Mouse (Mus musculus) small intestine, adult 2 months (tissue): ENCODE measurements at regions not wholly inside any gene's neighbourhood (a gene's known extent, or its start where the extent isn't known, plus 50 kb on each side); places are given as distances from the start of the nearest gene placed in this dataset.

Source experiments
- CTCF ChIP-seq: fragments of 200-500 bp; IDR thresholded peaks from 2 replicates; pipeline ENCODE4 v1.5.1; 2012; ENCODE audit warnings: low read depth, mild to moderate bottlenecking, control low read depth, inconsistent platforms, low read length, moderate library complexity, mixed read lengths; ENCODE audit not compliant: insufficient replicate concordance, insufficient read length; ENCODE audit errors: extremely low read depth
- POLR2A ChIP-seq: fragments of 200-500 bp; IDR thresholded peaks from 2 replicates; pipeline ENCODE4 v1.6.1; 2012; ENCODE audit warnings: low read depth, mild to moderate bottlenecking, control low read depth, inconsistent platforms, low read length, moderate library complexity

DNA sequence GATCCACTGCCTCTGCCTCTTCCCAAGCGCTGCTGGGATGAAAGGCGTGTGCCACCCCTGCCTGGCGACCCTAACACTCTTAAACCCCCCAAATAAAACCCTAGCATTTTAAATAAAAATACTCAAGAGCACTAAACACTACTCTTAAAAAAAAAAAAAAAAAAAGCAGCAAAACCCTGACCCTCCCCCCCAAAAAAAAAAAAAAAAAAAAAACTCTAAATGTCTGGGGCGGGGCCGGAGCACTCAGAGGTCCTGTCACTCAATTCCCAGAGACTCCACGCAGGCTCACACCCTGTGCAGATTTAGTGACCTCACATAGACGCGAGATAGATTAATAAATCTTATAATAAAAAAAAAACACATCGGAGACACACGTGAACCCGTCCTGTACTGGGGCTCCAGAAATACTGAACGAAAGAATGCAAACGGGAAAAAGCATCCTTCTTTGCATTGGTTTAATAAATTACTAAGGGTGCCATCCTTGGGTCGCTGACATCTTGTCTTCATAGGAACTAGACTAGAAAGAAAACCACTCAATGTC lies 2591.1 kb downstream of the Gm37988 start:
- TF ChIP-seq CTCF, result no peak
- no peak for TF ChIP-seq POLR2A
